Mouse (Mus musculus) G1E (cell line): ENCODE measurements around the gene Cog5. TPM values are rescaled to one million over a fixed set of nuclear protein-coding genes. Genes with fewer than 3 reads are reported as not detected.

Experiments
- ATAC-seq: 2 replicates; pipeline ENCODE4 v1.8.0; 2016; ENCODE audit warnings: mild to moderate bottlenecking; ENCODE audit not compliant: insufficient number of reproducible peaks, poor library complexity, low FRiP score, severe bottlenecking; ENCODE audit errors: extremely low read depth
- DNase-seq: peaks from one replicate; pipeline ENCODE4 v3.0.0; 2012; ENCODE audit warnings: low spot score
- H3K27me3 ChIP-seq: 2 replicates; pipeline ENCODE4 v1.6.1; 2012; ENCODE audit warnings: mild to moderate bottlenecking, low read length, inconsistent platforms; ENCODE audit not compliant: insufficient read depth
- H3K36me3 ChIP-seq: replicated peaks from 2 replicates; pipeline ENCODE3; 2012; ENCODE audit warnings: mild to moderate bottlenecking, inconsistent platforms
- H3K4me1 ChIP-seq: 2 replicates; pipeline ENCODE4 v1.6.1; 2012; ENCODE audit warnings: low read depth, low read length, inconsistent platforms, mixed read lengths; ENCODE audit not compliant: insufficient read depth
- H3K4me3 ChIP-seq: 2 replicates; pipeline ENCODE4 v1.5.1; 2012; ENCODE audit warnings: low read depth, mild to moderate bottlenecking, inconsistent platforms, low read length, moderate library complexity, mixed read lengths
- H3K9me3 ChIP-seq: replicated peaks from 2 replicates; pipeline ENCODE4 v1.6.1; 2012; ENCODE audit warnings: inconsistent platforms
- CTCF ChIP-seq: IDR thresholded peaks from 2 replicates; pipeline ENCODE4 v1.5.1; 2012; ENCODE audit warnings: low read depth, low read length, inconsistent platforms, mixed read lengths
- GATA1 ChIP-seq: IDR thresholded peaks from 2 replicates; pipeline ENCODE4 v1.6.1; 2012; ENCODE audit warnings: borderline replicate concordance, low read length, inconsistent platforms, mixed read lengths
- GATA2 ChIP-seq: IDR thresholded peaks from 2 replicates; pipeline ENCODE4 v1.6.1; 2012; ENCODE audit warnings: low read depth, low read length, inconsistent platforms, borderline replicate concordance
- POLR2AphosphoS5 ChIP-seq: IDR thresholded peaks from 2 replicates; pipeline ENCODE4 v1.6.1; 2012; ENCODE audit warnings: low read depth, low read length, inconsistent platforms; ENCODE audit not compliant: insufficient replicate concordance
- TAL1 ChIP-seq: conservative IDR thresholded peaks from 2 replicates; pipeline ENCODE4 v1.6.1; 2012; ENCODE audit warnings: low read depth, low read length, inconsistent platforms, mixed read lengths
- polyA plus RNA-seq: library from polyadenylated mRNA; stranded (reverse); fragments of >175 nt; gene quantifications from 2 replicates; pipeline ENCODE4 v1.2.3, GENCODE M21; 2012
- total RNA-seq, 2 experiments: library from RNA; stranded (forward) in 1 of 2; stranded (reverse) in 1 of 2; fragments of 200-1000 nt in 1 of 2; fragments of >200 nt in 1 of 2; fragmentation: Nextera tagmentation in 1 of 2; gene quantifications; 2 replicates each; pipeline ENCODE4 v1.2.3; 2014 to 2017

The Cog5 gene
- total and polyA plus RNA-seq, 3 experiments: 4.7 to 142 (median 101) TPM

GRCm38 (mm10) chr12:31747301-31747700, 92.6 kb downstream of the Cog5 start:
- Histone ChIP-seq H3K36me3 (peaks cover 22% of the 10 kb centered on the region), H3K4me1 (no peaks in the 10 kb centered on the region), H3K4me3 (no peak overlapping the region), H3K27me3 (no peaks in the 10 kb centered on the region), H3K9me3 (peaks cover 3% of the 10 kb centered on the region)
- TF ChIP-seq GATA2 (no peak), CTCF (no peak), GATA1 (no peak)
- ATAC-seq (no peak), DNase-seq (no peak)

GRCm38 (mm10) chr12:31749846-31750245, 95.2 kb downstream of the Cog5 start:
- TF ChIP-seq POLR2AphosphoS5 (no peak), CTCF (no peak), TAL1 (no peak), GATA2 (no peak), GATA1 (no peak)

GRCm38 (mm10) chr12:31754465-31754864, 99.8 kb downstream of the Cog5 start:
- no peaks in the 10 kb centered on the region for H3K27me3 ChIP-seq
- ATAC-seq (no peak), DNase-seq (no peak)
- H3K36me3 ChIP-seq: peaks cover 2% of the 10 kb centered on the region
- no peak overlapping the region for H3K4me3 ChIP-seq
- no peak for TF ChIP-seq GATA2
- no peak for TF ChIP-seq GATA1
- TF ChIP-seq CTCF: no peak
- TF ChIP-seq POLR2AphosphoS5: no peak
- TF ChIP-seq TAL1: no peak
- H3K9me3 ChIP-seq: no peaks in the 10 kb centered on the region
- no peaks in the 10 kb centered on the region for H3K4me1 ChIP-seq

More at GRCm38 (mm10) chr12:31749846-31750245, 95.2 kb downstream of the Cog5 start:
- no peak overlapping the region for H3K4me3 ChIP-seq
- H3K27me3 ChIP-seq: no peaks in the 10 kb centered on the region
- DNase-seq (no peak), ATAC-seq (no peak)
- peaks cover 14% of the 10 kb centered on the region for H3K36me3 ChIP-seq
- H3K9me3 ChIP-seq: no peaks in the 10 kb centered on the region
- H3K4me1 ChIP-seq: no peaks in the 10 kb centered on the region

- ATAC-seq (no peak), DNase-seq (no peak)
- no peak for TF ChIP-seq GATA1
- TF ChIP-seq CTCF: no peak
- TF ChIP-seq POLR2AphosphoS5: no peak
- TF ChIP-seq TAL1: no peak
- TF ChIP-seq GATA2: no peak
- Histone ChIP-seq H3K4me1 (no peaks in the 10 kb centered on the region), H3K27me3 (no peaks in the 10 kb centered on the region), H3K36me3 (peaks cover 5% of the 10 kb centered on the region), H3K9me3 (no peaks in the 10 kb centered on the region), H3K4me3 (no peak overlapping the region)
Measured at GRCm38 (mm10) chr12:31755885-31756755, 101.5 kb downstream of the Cog5 start.

- ATAC-seq (no peak), DNase-seq (no peak)
- Histone ChIP-seq H3K36me3 (peaks cover 17% of the 10 kb centered on the region), H3K27me3 (no peaks in the 10 kb centered on the region), H3K9me3 (no peaks in the 10 kb centered on the region), H3K4me1 (no peaks in the 10 kb centered on the region), H3K4me3 (no peak overlapping the region)
- TF ChIP-seq GATA1 (no peak), POLR2AphosphoS5 (no peak), CTCF (no peak)
Measured at GRCm38 (mm10) chr12:31773612-31774011, 118.9 kb downstream of the Cog5 start.

- H3K36me3 ChIP-seq: peaks cover 12% of the 10 kb centered on the region
- H3K9me3 ChIP-seq: no peaks in the 10 kb centered on the region
- H3K4me3 ChIP-seq: no peak overlapping the region
- TF ChIP-seq GATA2: no peak
- TF ChIP-seq POLR2AphosphoS5: no peak
- no peak for TF ChIP-seq CTCF
- no peak for TF ChIP-seq GATA1
- TF ChIP-seq TAL1: no peak
- ATAC-seq (no peak), DNase-seq (no peak)
- H3K4me1 ChIP-seq: peaks cover 4% of the 10 kb centered on the region; the same call in 1 of the 2 replicates
- no peaks in the 10 kb centered on the region for H3K27me3 ChIP-seq
Measured at GRCm38 (mm10) chr12:31784291-31784690, 129.6 kb downstream of the Cog5 start.
